Mouse (Mus musculus) embryonic facial prominence, embryonic 15.5 days (tissue): ENCODE data around the gene Fbxo10. TPM values are rescaled to one million over a fixed set of nuclear protein-coding genes. Genes with fewer than 3 reads are reported as not detected.
"Not testable (repeated sequence)": the region's sequence is repeated elsewhere in the genome, so short reads cannot be mapped to it uniquely, and the experiment has no call there.

Source experiments
- ATAC-seq: fragments of 200-750 bp; cut with Nextera tagmentation; 2 replicates; pipeline ENCODE4 v1.8.0; 2017; ENCODE audit warnings: low read depth, moderate TSS enrichment; ENCODE audit not compliant: insufficient number of reproducible peaks, low FRiP score, low TSS enrichment
- H3K27ac ChIP-seq: fragments of 300-500 bp; sonication (generic); replicated peaks from 2 replicates; pipeline ENCODE4 v1.5.1; 2015; ENCODE audit warnings: mild to moderate bottlenecking, inconsistent platforms
- H3K27me3 ChIP-seq: fragments of 300-500 bp; sonication (generic); 2 replicates; pipeline ENCODE4 v1.6.1; 2015; ENCODE audit warnings: inconsistent platforms
- H3K36me3 ChIP-seq: fragments of 300-500 bp; sonication (generic); 2 replicates; pipeline ENCODE4 v1.6.1; 2015; ENCODE audit warnings: mild to moderate bottlenecking, inconsistent platforms
- H3K4me1 ChIP-seq: fragments of 300-500 bp; sonication (generic); 2 replicates; pipeline ENCODE4 v1.6.1; 2015; ENCODE audit warnings: inconsistent platforms
- H3K4me2 ChIP-seq: fragments of 300-500 bp; sonication (generic); replicated peaks from 2 replicates; pipeline ENCODE4 v1.6.1; 2015; ENCODE audit warnings: mild to moderate bottlenecking, inconsistent platforms
- H3K4me3 ChIP-seq: fragments of 300-500 bp; sonication (generic); replicated peaks from 2 replicates; pipeline ENCODE4 v1.5.1; 2015; ENCODE audit warnings: mild to moderate bottlenecking, inconsistent platforms
- H3K9ac ChIP-seq: fragments of 300-500 bp; sonication (generic); 2 replicates; pipeline ENCODE4 v1.6.1; 2015; ENCODE audit warnings: inconsistent platforms
- H3K9me3 ChIP-seq: fragments of 300-500 bp; sonication (generic); replicated peaks from 2 replicates; pipeline ENCODE4 v1.6.1; 2016; ENCODE audit warnings: inconsistent platforms
- WGBS: fragments of 180-500 bp; shearing (Covaris S2); methylation state at CpG from one replicate; pipeline ENCODE4 v1.1.7; 2015; 5-methylcytosine and 5-hydroxymethylcytosine counted together
- polyA plus RNA-seq: library from polyadenylated mRNA; unstranded; fragments of >200 nt; fragmentation: Nextera tagmentation; extraction: Ambion mirVana; gene quantifications from 2 replicates; pipeline ENCODE4 v1.2.1, GENCODE M21; 2015

The Fbxo10 gene
- polyA plus RNA-seq, 1 experiment from 2014 or later: 20.5 TPM

- no peaks in the 10 kb centered on the region for H3K27me3 ChIP-seq
- H3K4me3 ChIP-seq: no peak overlapping the region
- WGBS: 86% methylated on average over 9 of the region's 9 CpGs
- no peaks in the 10 kb centered on the region for H3K4me1 ChIP-seq
- ATAC-seq: no peak
- H3K27ac ChIP-seq: no peak overlapping the region
- H3K9ac ChIP-seq: no peak overlapping the region
- H3K4me2 ChIP-seq: no peak overlapping the region
- no peaks in the 10 kb centered on the region for H3K9me3 ChIP-seq
- peaks cover 66% of the 10 kb centered on the region for H3K36me3 ChIP-seq
These were observed 37.0 kb downstream of the Fbxo10 start for GRCm38 (mm10) chr4:45047286-45047887.

- Histone ChIP-seq H3K9ac (no peak overlapping the region), H3K4me1 (no peaks in the 10 kb centered on the region), H3K4me2 (no peak overlapping the region), H3K27ac (no peak overlapping the region), H3K27me3 (no peaks in the 10 kb centered on the region), H3K9me3 (no peaks in the 10 kb centered on the region), H3K36me3 (peaks cover 70% of the 10 kb centered on the region), H3K4me3 (no peak overlapping the region)
- no peak for ATAC-seq
- WGBS: 90% methylated on average over 5 of the region's 5 CpGs
These were observed 37.7 kb downstream of the Fbxo10 start for GRCm38 (mm10) chr4:45046679-45047078.

GRCm38 (mm10) chr4:45040795-45041194 is 43.6 kb downstream of the Fbxo10 start:
- H3K27me3 ChIP-seq: no peaks in the 10 kb centered on the region
- 86% methylated on average over 7 of the region's 7 CpGs for WGBS
- H3K9ac ChIP-seq: no peak overlapping the region
- no peak for ATAC-seq
- peaks cover 70% of the 10 kb centered on the region for H3K36me3 ChIP-seq
- no peaks in the 10 kb centered on the region for H3K4me1 ChIP-seq
- no peak overlapping the region for H3K4me3 ChIP-seq
- H3K27ac ChIP-seq: no peak overlapping the region
- no peak overlapping the region for H3K4me2 ChIP-seq
- H3K9me3 ChIP-seq: no peaks in the 10 kb centered on the region

DNA sequence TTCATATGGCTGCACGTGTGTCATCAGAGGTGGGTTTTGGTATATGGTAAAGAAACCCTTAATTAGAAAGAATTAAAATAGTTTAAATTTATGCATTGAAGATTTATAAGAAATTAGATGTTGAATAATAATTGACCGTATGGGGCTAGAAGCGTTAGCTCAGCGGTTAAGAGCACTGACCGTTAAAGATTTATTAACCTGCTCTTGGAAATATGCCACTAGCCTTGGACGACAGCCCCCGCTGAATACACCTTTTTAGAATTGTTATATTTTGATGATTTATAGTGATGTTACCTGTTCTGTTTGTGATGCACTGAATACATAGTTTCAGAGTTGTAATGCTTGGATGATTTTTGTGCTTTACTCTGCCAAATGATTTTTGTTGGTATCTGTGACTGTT is 44.9 kb downstream of the Fbxo10 start:
- H3K9me3 ChIP-seq, H3K27me3 ChIP-seq, ATAC-seq, H3K9ac ChIP-seq, H3K27ac ChIP-seq, H3K4me1 ChIP-seq, H3K4me3 ChIP-seq, H3K4me2 ChIP-seq: not testable (repeated sequence)
- peaks cover 68% of the 10 kb centered on the region for H3K36me3 ChIP-seq
- WGBS: 91% methylated on average over 7 of the region's 7 CpGs

DNA sequence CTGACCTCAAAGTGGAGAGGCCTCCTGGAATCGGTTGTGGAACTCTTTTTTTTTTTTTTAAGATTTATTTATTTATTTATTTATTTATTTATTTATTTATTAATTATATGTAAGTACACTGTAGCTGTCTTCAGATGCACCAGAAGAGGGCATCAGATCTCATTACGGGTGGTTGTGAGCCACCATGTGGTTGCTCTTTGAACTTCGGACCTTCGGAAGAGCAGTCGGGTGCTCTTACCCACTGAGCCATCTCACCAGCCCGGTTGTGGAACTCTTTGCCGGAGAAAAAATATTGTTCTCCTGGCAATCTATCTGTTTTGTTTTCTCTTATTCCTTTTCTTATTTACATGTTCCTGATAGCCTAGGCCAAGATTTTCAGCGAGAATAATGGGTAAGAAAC is 45.5 kb downstream of the Fbxo10 start:
- H3K27ac ChIP-seq: not testable (repeated sequence)

GRCm38 (mm10) chr4:45037455-45038410 is 46.7 kb downstream of the Fbxo10 start:
- H3K9me3 ChIP-seq: no peaks in the 10 kb centered on the region
- no peaks in the 10 kb centered on the region for H3K4me1 ChIP-seq
- no peaks in the 10 kb centered on the region for H3K27me3 ChIP-seq
- H3K36me3 ChIP-seq: peaks cover 68% of the 10 kb centered on the region
- 90% methylated on average over 13 of the region's 13 CpGs for WGBS
- no peak overlapping the region for H3K4me3 ChIP-seq
- H3K9ac ChIP-seq: no peak overlapping the region
- no peak for ATAC-seq
- no peak overlapping the region for H3K27ac ChIP-seq
- no peak overlapping the region for H3K4me2 ChIP-seq

More for the DNA sequence above, 45.5 kb downstream of the Fbxo10 start:
- H3K4me2 ChIP-seq, H3K4me3 ChIP-seq, H3K9ac ChIP-seq, H3K4me1 ChIP-seq, H3K27me3 ChIP-seq, H3K9me3 ChIP-seq, ATAC-seq: not testable (repeated sequence)
- 65% methylated on average over 8 of the region's 8 CpGs for WGBS
- peaks cover 68% of the 10 kb centered on the region for H3K36me3 ChIP-seq

- H3K9ac ChIP-seq: no peak overlapping the region
- 76% methylated on average over 5 of the region's 5 CpGs for WGBS
- no peaks in the 10 kb centered on the region for H3K27me3 ChIP-seq
- peaks cover 74% of the 10 kb centered on the region for H3K36me3 ChIP-seq
- H3K4me1 ChIP-seq: no peaks in the 10 kb centered on the region
- no peak for ATAC-seq
- H3K9me3 ChIP-seq: no peaks in the 10 kb centered on the region
- H3K27ac ChIP-seq: no peak overlapping the region
- no peak overlapping the region for H3K4me2 ChIP-seq
- H3K4me3 ChIP-seq: no peak overlapping the region
These were observed 47.8 kb downstream of the Fbxo10 start for GRCm38 (mm10) chr4:45036571-45036970.

- H3K36me3 ChIP-seq: peaks cover 72% of the 10 kb centered on the region
- WGBS: 90% methylated on average over 10 of the region's 10 CpGs
- no peak for ATAC-seq
These were observed 48.4 kb downstream of the Fbxo10 start for GRCm38 (mm10) chr4:45036048-45036447.

DNA sequence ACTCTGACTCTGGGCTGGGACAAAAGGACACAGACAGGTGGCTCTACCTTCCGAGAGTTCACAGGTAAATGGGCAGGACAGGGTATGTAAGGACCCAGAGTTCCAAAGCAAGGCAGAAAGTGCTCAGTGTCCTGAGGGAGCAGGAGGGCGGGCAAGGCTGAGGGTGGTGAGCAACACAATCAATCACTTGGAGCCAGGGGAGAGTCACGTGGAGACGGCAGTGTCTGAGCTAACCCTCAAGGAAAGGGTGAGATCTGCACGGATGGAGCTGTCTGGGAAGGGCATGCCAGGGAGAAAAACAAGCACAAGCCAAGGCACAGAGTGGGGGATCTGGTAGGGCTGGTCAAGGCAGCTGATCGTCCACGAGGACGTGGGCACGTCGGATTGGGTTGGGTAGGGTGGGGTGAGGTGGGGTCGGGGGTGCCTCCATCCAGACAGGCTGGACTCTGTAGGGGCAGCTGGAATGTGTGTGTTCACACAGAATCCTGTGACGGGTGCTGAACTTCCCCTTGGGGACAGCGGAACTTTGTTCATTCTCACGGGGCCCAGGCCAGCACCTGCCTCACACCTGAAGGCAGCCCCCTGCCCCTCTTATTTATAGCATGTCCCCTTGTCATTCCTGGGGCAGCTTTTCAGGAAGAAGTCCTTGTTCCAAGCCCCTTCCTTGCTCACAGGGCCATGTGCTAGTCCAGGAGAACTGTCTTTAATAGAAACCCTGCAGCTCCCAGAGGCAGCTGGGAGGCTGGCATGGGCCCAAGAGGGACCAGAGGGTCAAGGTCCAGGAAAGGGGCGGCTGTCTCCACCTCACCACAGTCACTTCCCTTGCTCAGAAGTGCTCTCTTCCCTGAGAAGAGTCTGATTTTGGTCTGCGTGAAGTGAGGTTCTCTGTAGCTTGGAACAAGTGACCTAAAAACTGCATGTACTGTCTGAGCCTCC is 49.4 kb downstream of the Fbxo10 start:
- no peak for ATAC-seq
- Histone ChIP-seq H3K9ac (no peak overlapping the region), H3K4me3 (no peak overlapping the region), H3K4me2 (no peak overlapping the region), H3K9me3 (no peaks in the 10 kb centered on the region), H3K27ac (no peak overlapping the region), H3K4me1 (no peaks in the 10 kb centered on the region), H3K36me3 (peaks cover 73% of the 10 kb centered on the region), H3K27me3 (no peaks in the 10 kb centered on the region)
- 81% methylated on average over 16 of the region's 16 CpGs for WGBS

More at GRCm38 (mm10) chr4:45036048-45036447, 48.4 kb downstream of the Fbxo10 start:
- Histone ChIP-seq H3K4me3 (no peak overlapping the region), H3K9me3 (no peaks in the 10 kb centered on the region), H3K4me1 (no peaks in the 10 kb centered on the region), H3K4me2 (no peak overlapping the region), H3K27me3 (no peaks in the 10 kb centered on the region), H3K27ac (no peak overlapping the region), H3K9ac (no peak overlapping the region)

DNA sequence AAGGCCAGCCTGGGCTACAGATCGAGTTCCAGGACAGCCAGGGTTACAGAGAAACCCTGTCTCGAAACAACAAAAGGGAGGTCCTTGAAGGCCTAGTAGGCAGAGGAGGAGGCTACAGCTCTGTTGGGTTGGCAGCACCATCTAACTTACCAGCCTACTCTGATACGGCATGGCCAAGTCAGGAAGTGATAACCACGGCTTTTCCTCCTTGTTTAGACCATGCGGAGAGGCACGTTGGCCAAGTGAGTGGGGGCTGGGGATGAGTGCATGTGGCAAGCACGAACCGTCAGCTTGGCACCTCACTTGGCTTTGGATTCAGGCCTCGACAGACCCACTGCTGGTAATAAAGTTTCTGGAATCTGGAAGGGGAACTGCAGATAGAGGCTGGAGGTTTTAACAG is 51.8 kb downstream of the Fbxo10 start:
- ATAC-seq: no peak
- WGBS: 86% methylated on average over 9 of the region's 9 CpGs
- H3K36me3 ChIP-seq: peaks cover 82% of the 10 kb centered on the region

DNA sequence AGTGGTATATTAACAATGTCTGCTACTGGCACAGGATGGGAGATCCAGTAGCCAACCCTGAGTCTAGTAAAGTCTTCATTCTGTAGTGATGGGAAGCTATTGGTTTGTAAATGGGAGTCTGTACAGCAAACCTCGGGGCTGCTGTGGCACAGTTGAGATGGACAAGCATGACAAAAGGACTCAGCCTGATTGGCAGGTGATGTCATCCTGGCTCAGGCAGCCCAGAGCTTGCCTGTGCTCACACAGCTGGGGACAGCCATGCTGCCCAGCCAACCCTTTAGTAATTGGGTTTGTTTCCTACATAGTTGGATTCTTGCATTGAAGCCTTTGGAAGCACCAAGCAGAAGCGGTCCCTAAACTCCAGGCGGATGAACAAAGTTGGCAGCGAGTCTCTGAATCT is 57.9 kb downstream of the Fbxo10 start:
- Histone ChIP-seq H3K9ac (no peak overlapping the region), H3K27me3 (no peaks in the 10 kb centered on the region), H3K4me1 (no peaks in the 10 kb centered on the region), H3K4me2 (no peak overlapping the region), H3K4me3 (no peak overlapping the region), H3K27ac (no peak overlapping the region), H3K36me3 (peaks cover 60% of the 10 kb centered on the region), H3K9me3 (no peaks in the 10 kb centered on the region)
- 92% methylated on average over 4 of the region's 4 CpGs for WGBS
- no peak for ATAC-seq

More for the DNA sequence above, 51.8 kb downstream of the Fbxo10 start:
- H3K27ac ChIP-seq: no peak overlapping the region
- no peak overlapping the region for H3K4me3 ChIP-seq
- no peaks in the 10 kb centered on the region for H3K27me3 ChIP-seq
- H3K9me3 ChIP-seq: no peaks in the 10 kb centered on the region
- no peak overlapping the region for H3K9ac ChIP-seq
- no peaks in the 10 kb centered on the region for H3K4me1 ChIP-seq
- no peak overlapping the region for H3K4me2 ChIP-seq
